Mouse (Mus musculus): ENCODE data around the gene Olfr1133.

DNA sequence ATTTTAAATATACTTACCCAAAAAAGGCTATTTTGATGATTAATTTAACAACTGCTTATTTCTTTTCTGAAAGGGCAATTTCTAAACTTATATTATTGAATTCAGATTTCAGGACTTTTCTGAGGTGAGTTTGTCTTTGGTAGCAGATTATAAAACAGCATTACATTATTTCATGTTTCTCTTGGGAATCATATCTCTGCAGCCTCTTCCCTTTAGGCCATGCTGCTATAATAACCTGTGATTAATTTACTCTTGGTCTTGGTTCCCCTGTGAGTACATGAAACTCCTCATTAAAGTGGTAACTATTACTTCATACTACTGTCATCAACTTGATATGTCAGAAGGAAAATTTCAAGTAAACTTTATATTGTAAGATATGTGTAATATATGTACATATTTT lies 9.7 kb downstream of the Olfr1133 start, which contains the start of gene Olfr1132:
- TF ChIP-seq POLR2A (IDR thresholded peaks at IDR 0.05; ENCODE audit: borderline replicate concordance, extremely low read depth, insufficient read depth, insufficient read length, poor library complexity, severe bottlenecking) (no peak), CTCF (IDR thresholded peaks at IDR 0.05; ENCODE audit: borderline replicate concordance, extremely low read depth, insufficient read depth, insufficient read length) (no peak)

Data from brain, embryonic 14.5 days (tissue).